Mouse (Mus musculus): ENCODE measurements around the gene Mgat4c. TPM values are rescaled to one million over a fixed set of nuclear protein-coding genes. Genes with fewer than 3 reads are reported as not detected.

The Mgat4c gene
- polyA plus RNA-seq, 1 experiment from 2014 or later, result 2.4 TPM

GRCm38 (mm10) chr10:102155853-102156252, 474.6 kb downstream of the Mgat4c start:
- TF ChIP-seq EP300 (optimal IDR thresholded peaks at IDR 0.05) (no peak), CTCF (IDR thresholded peaks at IDR 0.05; ENCODE audit: low read depth) (peak; percentile 43)
- H3K9me3 ChIP-seq (ENCODE audit: control insufficient read depth, low read length), result no peaks in the 10 kb centered on the region
- H3K4me3 ChIP-seq (ENCODE audit: low read depth, low read length), result no peak overlapping the region
- ATAC-seq (ENCODE audit: low FRiP score, low TSS enrichment) (no peak), DNase-seq (ENCODE audit: low spot score) (no peak)
- 43% methylated on average over 1 of the region's 1 CpGs for WGBS
- no peak overlapping the region for H3K4me2 ChIP-seq (replicated peaks; ENCODE audit: low read depth)
- no peak overlapping the region for H3K27ac ChIP-seq (replicated peaks)
- no peaks in the 10 kb centered on the region for H3K27me3 ChIP-seq (ENCODE audit: control insufficient read depth, insufficient read depth, low read length)
- H3K4me1 ChIP-seq (replicated peaks; ENCODE audit: control insufficient read depth, insufficient read depth), result no peaks in the 10 kb centered on the region
- no peaks in the 10 kb centered on the region for H3K36me3 ChIP-seq (ENCODE audit: control insufficient read depth, insufficient read depth, low read length)
- H3K9ac ChIP-seq (ENCODE audit: low read length), result no peak overlapping the region

- no peak for ATAC-seq (ENCODE audit: low FRiP score, low TSS enrichment)
- Histone ChIP-seq H3K27ac (replicated peaks) (no peak overlapping the region), H3K4me1 (replicated peaks; ENCODE audit: control insufficient read depth, insufficient read depth) (no peaks in the 10 kb centered on the region), H3K9me3 (ENCODE audit: control insufficient read depth, low read length) (no peaks in the 10 kb centered on the region), H3K4me3 (ENCODE audit: low read depth, low read length) (no peak overlapping the region), H3K9ac (ENCODE audit: low read length) (peak overlapping the region; percentile 35; the same call in 1 of the 2 replicates), H3K36me3 (ENCODE audit: control insufficient read depth, insufficient read depth, low read length) (no peaks in the 10 kb centered on the region), H3K27me3 (ENCODE audit: control insufficient read depth, insufficient read depth, low read length) (no peaks in the 10 kb centered on the region), H3K4me2 (replicated peaks; ENCODE audit: low read depth) (peak overlapping the region; percentile 46)
- no peak for DNase-seq (ENCODE audit: low spot score)
- TF ChIP-seq EP300 (optimal IDR thresholded peaks at IDR 0.05) (no peak), CTCF (IDR thresholded peaks at IDR 0.05; ENCODE audit: low read depth) (no peak)
- 6% methylated on average over 12 of the region's 12 CpGs for WGBS
These were observed 477.5 kb downstream of the Mgat4c start for GRCm38 (mm10) chr10:102158809-102159208.

GRCm38 (mm10) chr10:102184726-102185125, 503.4 kb downstream of the Mgat4c start:
- Histone ChIP-seq H3K4me1 (replicated peaks; ENCODE audit: control insufficient read depth, insufficient read depth) (no peaks in the 10 kb centered on the region), H3K36me3 (ENCODE audit: control insufficient read depth, insufficient read depth, low read length) (no peaks in the 10 kb centered on the region), H3K9me3 (ENCODE audit: control insufficient read depth, low read length) (no peaks in the 10 kb centered on the region), H3K4me3 (ENCODE audit: low read depth, low read length) (no peak overlapping the region), H3K9ac (ENCODE audit: low read length) (no peak overlapping the region), H3K4me2 (replicated peaks; ENCODE audit: low read depth) (no peak overlapping the region), H3K27ac (replicated peaks) (no peak overlapping the region), H3K27me3 (ENCODE audit: control insufficient read depth, insufficient read depth, low read length) (no peaks in the 10 kb centered on the region)
- TF ChIP-seq EP300 (optimal IDR thresholded peaks at IDR 0.05) (no peak), CTCF (IDR thresholded peaks at IDR 0.05; ENCODE audit: low read depth) (no peak)
- ATAC-seq (ENCODE audit: low FRiP score, low TSS enrichment) (no peak), DNase-seq (ENCODE audit: low spot score) (no peak)
- 50% methylated on average over 3 of the region's 3 CpGs for WGBS

GRCm38 (mm10) chr10:102191646-102192045, 510.4 kb downstream of the Mgat4c start:
- 73% methylated on average over 1 of the region's 1 CpGs for WGBS
- Histone ChIP-seq H3K9me3 (ENCODE audit: control insufficient read depth, low read length) (no peaks in the 10 kb centered on the region), H3K9ac (ENCODE audit: low read length) (no peak overlapping the region), H3K36me3 (ENCODE audit: control insufficient read depth, insufficient read depth, low read length) (no peaks in the 10 kb centered on the region), H3K4me1 (replicated peaks; ENCODE audit: control insufficient read depth, insufficient read depth) (no peaks in the 10 kb centered on the region), H3K4me3 (ENCODE audit: low read depth, low read length) (no peak overlapping the region), H3K27me3 (ENCODE audit: control insufficient read depth, insufficient read depth, low read length) (no peaks in the 10 kb centered on the region), H3K27ac (replicated peaks) (no peak overlapping the region), H3K4me2 (replicated peaks; ENCODE audit: low read depth) (no peak overlapping the region)
- no peak for TF ChIP-seq EP300 (optimal IDR thresholded peaks at IDR 0.05)
- no peak for TF ChIP-seq CTCF (IDR thresholded peaks at IDR 0.05; ENCODE audit: low read depth)
- ATAC-seq (ENCODE audit: low FRiP score, low TSS enrichment), result no peak
- no peak for DNase-seq (ENCODE audit: low spot score)

GRCm38 (mm10) chr10:102196850-102197249, 515.6 kb downstream of the Mgat4c start:
- H3K27ac ChIP-seq (replicated peaks), result no peak overlapping the region
- DNase-seq (ENCODE audit: low spot score), result no peak
- H3K9me3 ChIP-seq (ENCODE audit: control insufficient read depth, low read length), result no peaks in the 10 kb centered on the region
- no peaks in the 10 kb centered on the region for H3K4me1 ChIP-seq (replicated peaks; ENCODE audit: control insufficient read depth, insufficient read depth)
- no peak overlapping the region for H3K4me2 ChIP-seq (replicated peaks; ENCODE audit: low read depth)
- no peaks in the 10 kb centered on the region for H3K27me3 ChIP-seq (ENCODE audit: control insufficient read depth, insufficient read depth, low read length)
- no peak for ATAC-seq (ENCODE audit: low FRiP score, low TSS enrichment)
- no peak overlapping the region for H3K4me3 ChIP-seq (ENCODE audit: low read depth, low read length)
- no peaks in the 10 kb centered on the region for H3K36me3 ChIP-seq (ENCODE audit: control insufficient read depth, insufficient read depth, low read length)
- 73% methylated on average over 4 of the region's 4 CpGs for WGBS
- TF ChIP-seq CTCF (IDR thresholded peaks at IDR 0.05; ENCODE audit: low read depth), result no peak
- TF ChIP-seq EP300 (optimal IDR thresholded peaks at IDR 0.05), result no peak
- no peak overlapping the region for H3K9ac ChIP-seq (ENCODE audit: low read length)

- no peak for TF ChIP-seq CTCF (IDR thresholded peaks at IDR 0.05; ENCODE audit: low read depth)
These were observed 557.4 kb downstream of the Mgat4c start for GRCm38 (mm10) chr10:102238558-102239211.

More at GRCm38 (mm10) chr10:102238558-102239211, 557.4 kb downstream of the Mgat4c start:
- H3K36me3 ChIP-seq (ENCODE audit: control insufficient read depth, insufficient read depth, low read length), result no peaks in the 10 kb centered on the region
- WGBS, result 79% methylated on average over 6 of the region's 6 CpGs
- no peak overlapping the region for H3K9ac ChIP-seq (ENCODE audit: low read length)
- no peak for ATAC-seq (ENCODE audit: low FRiP score, low TSS enrichment)
- no peak overlapping the region for H3K27ac ChIP-seq (replicated peaks)
- no peak overlapping the region for H3K4me2 ChIP-seq (replicated peaks; ENCODE audit: low read depth)
- no peak overlapping the region for H3K4me3 ChIP-seq (ENCODE audit: low read depth, low read length)
- no peaks in the 10 kb centered on the region for H3K9me3 ChIP-seq (ENCODE audit: control insufficient read depth, low read length)
- H3K4me1 ChIP-seq (replicated peaks; ENCODE audit: control insufficient read depth, insufficient read depth), result no peaks in the 10 kb centered on the region
- no peaks in the 10 kb centered on the region for H3K27me3 ChIP-seq (ENCODE audit: control insufficient read depth, insufficient read depth, low read length)
- no peak for DNase-seq (ENCODE audit: low spot score)

Measured in stomach, postnatal 0 days (tissue).